Mouse (Mus musculus): ENCODE measurements around the gene Dnajb11. TPM values are rescaled to one million over a fixed set of nuclear protein-coding genes. Genes with fewer than 3 reads are reported as not detected.

Dnajb11 gene
- polyA plus RNA-seq, 2 experiments = 25.9 to 54.3 TPM

- Histone ChIP-seq H3K27ac (no peak overlapping the region), H3K9ac (replicated peaks) (no peak overlapping the region), H3K4me3 (ENCODE audit: insufficient read depth in 1 of 2, low read depth in 2 of 2, low read length in 2 of 2) (no peak overlapping the region), H3K4me2 (ENCODE audit: low read depth) (no peak overlapping the region), H3K4me1 (replicated peaks; ENCODE audit: control insufficient read depth in 2 of 2, insufficient read depth in 2 of 2, low read length in 1 of 2) (peaks cover 7 to 8% of the 10 kb centered on the region in 2 experiments), H3K9me3 (ENCODE audit: control insufficient read depth, low read length) (no peaks in the 10 kb centered on the region), H3K36me3 (replicated peaks; ENCODE audit: control insufficient read depth, insufficient read depth, low read depth) (peaks cover 46% of the 10 kb centered on the region), H3K27me3 (ENCODE audit: control insufficient read depth, insufficient read depth, low read length) (no peaks in the 10 kb centered on the region)
- TF ChIP-seq EP300 (IDR thresholded peaks at IDR 0.05; ENCODE audit: low read depth) = no peak
- no peak for TF ChIP-seq CTCF (IDR thresholded peaks at IDR 0.05; ENCODE audit: low read depth)
- DNase-seq (ENCODE audit: low read depth in 3 of 3, low spot score in 3 of 3) (no peak), ATAC-seq (ENCODE audit: insufficient read depth) (no peak)
- 85% methylated on average over 3 of the region's 3 CpGs for WGBS (ENCODE audit: insufficient replicate concordance)
Measured at GRCm38 (mm10) chr16:22839146-22839857, 18.3 kb upstream of the Dnajb11 start.

GRCm38 (mm10) chr16:22842871-22843270, 14.8 kb upstream of the Dnajb11 start:
- TF ChIP-seq CTCF (IDR thresholded peaks at IDR 0.05; ENCODE audit: low read depth) = no peak
- no peak for TF ChIP-seq EP300 (IDR thresholded peaks at IDR 0.05; ENCODE audit: low read depth)
- Histone ChIP-seq H3K4me2 (ENCODE audit: low read depth) (no peak overlapping the region), H3K4me1 (replicated peaks; ENCODE audit: control insufficient read depth in 2 of 2, insufficient read depth in 2 of 2, low read length in 1 of 2) (peaks cover 11 to 14% of the 10 kb centered on the region in 2 experiments), H3K36me3 (replicated peaks; ENCODE audit: control insufficient read depth, insufficient read depth, low read depth) (peaks cover 28% of the 10 kb centered on the region), H3K9ac (replicated peaks) (no peak overlapping the region), H3K27me3 (ENCODE audit: control insufficient read depth, insufficient read depth, low read length) (no peaks in the 10 kb centered on the region), H3K4me3 (ENCODE audit: insufficient read depth in 1 of 2, low read depth in 2 of 2, low read length in 2 of 2) (no peak overlapping the region), H3K27ac (no peak overlapping the region), H3K9me3 (ENCODE audit: control insufficient read depth, low read length) (no peaks in the 10 kb centered on the region)
- WGBS (ENCODE audit: insufficient replicate concordance) = 80% methylated on average over 5 of the region's 5 CpGs
- DNase-seq (ENCODE audit: low read depth in 3 of 3, low spot score in 3 of 3) = no peak
- ATAC-seq (ENCODE audit: insufficient read depth) = no peak

- Histone ChIP-seq H3K36me3 (replicated peaks; ENCODE audit: control insufficient read depth, insufficient read depth, low read depth) (peaks cover 21% of the 10 kb centered on the region), H3K9me3 (ENCODE audit: control insufficient read depth, low read length) (no peaks in the 10 kb centered on the region), H3K27me3 (ENCODE audit: control insufficient read depth, insufficient read depth, low read length) (no peaks in the 10 kb centered on the region)
Measured at GRCm38 (mm10) chr16:22844061-22844801, 13.4 kb upstream of the Dnajb11 start.

DNA sequence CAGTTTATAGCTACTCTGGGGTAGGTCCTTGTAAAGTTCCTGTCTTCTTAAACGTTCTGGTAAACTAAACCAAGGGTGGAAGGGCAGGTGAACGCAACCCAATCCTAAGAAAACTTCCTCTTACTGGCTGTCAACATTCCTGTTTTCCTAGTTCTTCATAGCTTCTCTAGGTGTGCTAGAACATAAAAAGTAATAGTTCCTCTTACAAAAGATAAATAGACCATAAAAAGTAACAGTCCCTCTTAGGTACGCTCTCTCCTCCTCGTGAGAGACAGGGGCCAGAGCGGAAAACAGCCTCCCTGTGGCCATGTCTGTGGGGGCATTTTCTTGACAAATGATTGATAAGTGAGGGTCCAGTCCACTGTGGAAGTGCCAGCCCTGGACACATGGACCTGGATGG, 12.8 kb upstream of the Dnajb11 start:
- peak overlapping the region; percentile 19 for H3K9ac ChIP-seq (replicated peaks)
- WGBS (ENCODE audit: insufficient replicate concordance) = 54% methylated on average over 5 of the region's 5 CpGs
- H3K27me3 ChIP-seq (ENCODE audit: control insufficient read depth, insufficient read depth, low read length) = no peaks in the 10 kb centered on the region
- ATAC-seq (ENCODE audit: insufficient read depth) = no peak
- no peaks in the 10 kb centered on the region for H3K9me3 ChIP-seq (ENCODE audit: control insufficient read depth, low read length)
- H3K27ac ChIP-seq = no peak overlapping the region
- H3K4me3 ChIP-seq (ENCODE audit: insufficient read depth in 1 of 2, low read depth in 2 of 2, low read length in 2 of 2) = peak overlapping the region; percentile 40 to 55; a peak in 3 of 4 replicates
- peaks cover 11 to 14% of the 10 kb centered on the region in 2 experiments for H3K4me1 ChIP-seq (replicated peaks; ENCODE audit: control insufficient read depth in 2 of 2, insufficient read depth in 2 of 2, low read length in 1 of 2)
- H3K36me3 ChIP-seq (replicated peaks; ENCODE audit: control insufficient read depth, insufficient read depth, low read depth) = peaks cover 15% of the 10 kb centered on the region
- no peak for DNase-seq (ENCODE audit: low read depth in 3 of 3, low spot score in 3 of 3)
- TF ChIP-seq CTCF (IDR thresholded peaks at IDR 0.05; ENCODE audit: low read depth) = no peak
- no peak for TF ChIP-seq EP300 (IDR thresholded peaks at IDR 0.05; ENCODE audit: low read depth)
- H3K4me2 ChIP-seq (ENCODE audit: low read depth) = peak overlapping the region; percentile 68

More at GRCm38 (mm10) chr16:22844061-22844801, 13.4 kb upstream of the Dnajb11 start:
- ATAC-seq (ENCODE audit: insufficient read depth) = peak; percentile 84
- no peak for TF ChIP-seq EP300 (IDR thresholded peaks at IDR 0.05; ENCODE audit: low read depth)
- TF ChIP-seq CTCF (IDR thresholded peaks at IDR 0.05; ENCODE audit: low read depth) = no peak
- no peak overlapping the region for H3K27ac ChIP-seq
- WGBS (ENCODE audit: insufficient replicate concordance) = 8% methylated on average over 26 of the region's 26 CpGs
- H3K4me2 ChIP-seq (ENCODE audit: low read depth) = peak overlapping the region; percentile 68
- peaks cover 11 to 14% of the 10 kb centered on the region in 2 experiments for H3K4me1 ChIP-seq (replicated peaks; ENCODE audit: control insufficient read depth in 2 of 2, insufficient read depth in 2 of 2, low read length in 1 of 2)
- DNase-seq (ENCODE audit: low read depth in 3 of 3, low spot score in 3 of 3) = peak; percentile 44 to 55 (median 53)
- H3K4me3 ChIP-seq (ENCODE audit: insufficient read depth in 1 of 2, low read depth in 2 of 2, low read length in 2 of 2) = peak overlapping the region; percentile 40 to 55
- peak overlapping the region; percentile 65 for H3K9ac ChIP-seq (replicated peaks)

DNA sequence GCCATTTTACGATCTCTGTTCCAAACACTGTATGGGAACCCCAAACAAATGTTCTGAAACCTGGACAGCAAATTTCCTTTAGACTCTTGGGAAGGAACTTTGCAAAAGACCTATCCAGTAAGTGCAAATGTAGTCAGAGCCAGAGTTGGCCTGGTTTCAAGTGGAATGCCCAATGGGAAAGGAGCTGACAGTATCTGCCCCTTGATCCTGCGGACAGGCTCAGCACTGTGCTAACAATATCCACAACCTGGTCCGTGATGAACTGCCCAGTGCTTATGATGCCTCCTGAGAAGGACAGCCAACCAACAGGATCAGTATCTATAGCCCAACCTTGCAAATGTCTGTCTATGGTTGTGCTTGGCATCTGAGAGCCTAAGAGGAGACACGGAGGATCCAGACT, 12.2 kb upstream of the Dnajb11 start:
- 80% methylated on average over 4 of the region's 4 CpGs for WGBS (ENCODE audit: insufficient replicate concordance)
- no peak overlapping the region for H3K27ac ChIP-seq
- H3K4me1 ChIP-seq (replicated peaks; ENCODE audit: control insufficient read depth in 2 of 2, insufficient read depth in 2 of 2, low read length in 1 of 2) = peaks cover 11 to 15% of the 10 kb centered on the region in 2 experiments
- H3K36me3 ChIP-seq (replicated peaks; ENCODE audit: control insufficient read depth, insufficient read depth, low read depth) = peaks cover 11% of the 10 kb centered on the region
- DNase-seq (ENCODE audit: low read depth in 3 of 3, low spot score in 3 of 3) = no peak
- H3K4me3 ChIP-seq (ENCODE audit: insufficient read depth in 1 of 2, low read depth in 2 of 2, low read length in 2 of 2) = no peak overlapping the region
- no peak overlapping the region for H3K9ac ChIP-seq (replicated peaks)
- no peaks in the 10 kb centered on the region for H3K27me3 ChIP-seq (ENCODE audit: control insufficient read depth, insufficient read depth, low read length)
- no peak for ATAC-seq (ENCODE audit: insufficient read depth)
- no peak for TF ChIP-seq CTCF (IDR thresholded peaks at IDR 0.05; ENCODE audit: low read depth)
- TF ChIP-seq EP300 (IDR thresholded peaks at IDR 0.05; ENCODE audit: low read depth) = no peak
- H3K9me3 ChIP-seq (ENCODE audit: control insufficient read depth, low read length) = no peaks in the 10 kb centered on the region
- peak overlapping the region; percentile 68; the same call in 1 of the 2 replicates for H3K4me2 ChIP-seq (ENCODE audit: low read depth)
